Mouse (Mus musculus): Measurements from ENCODE around the gene Tm9sf2. TPM values are rescaled to one million over a fixed set of nuclear protein-coding genes. Genes with fewer than 3 reads are reported as not detected.

The Tm9sf2 gene
- total RNA-seq, 2 experiments from 2014 or later, result 97.4 to 112 TPM

Other genes with a start within 250 kb of the Tm9sf2 start
- gene Ubac2, start 228.4 kb upstream of the Tm9sf2 start, total RNA-seq (2021), result 10 to 100 TPM; 48.3 to 52.4 TPM
- not detected for gene Gpr18, start 191.3 kb upstream of the Tm9sf2 start, total RNA-seq (2021)
- gene Gpr183, start 141.8 kb upstream of the Tm9sf2 start, total RNA-seq (2021), result under 1 TPM; 0.87 to 0.96 TPM
- gene Timm8a2, start 72.4 kb upstream of the Tm9sf2 start, total RNA-seq (2021), result under 1 TPM in 1 of 2 experiments, not detected in 1; 0.56 TPM
- gene Clybl, start 74.7 kb downstream of the Tm9sf2 start, total RNA-seq (2021), result 10 to 100 TPM; 24.5 to 28.2 TPM